Mouse (Mus musculus) myocyte (in vitro differentiated cells): Measurements from ENCODE around the gene Glis3. TPM values are rescaled to one million over a fixed set of nuclear protein-coding genes. Genes with fewer than 3 reads are reported as not detected.

Experiments used
- H3K27me3 ChIP-seq: one replicate; pipeline ENCODE4 v1.6.1; 2011; ENCODE audit not compliant: control insufficient read depth, insufficient read depth, insufficient read length
- H3K36me3 ChIP-seq: one replicate; pipeline ENCODE4 v1.6.1; 2011; ENCODE audit not compliant: control insufficient read depth, insufficient read depth
- H3K4me2 ChIP-seq: one replicate; pipeline ENCODE4 v1.6.1; 2011; ENCODE audit warnings: low read depth, control low read depth
- H3K4me3 ChIP-seq: one replicate; pipeline ENCODE4 v1.5.1; 2011; ENCODE audit warnings: mild to moderate bottlenecking, control low read depth, moderate library complexity
- H3K79me2 ChIP-seq: one replicate; pipeline ENCODE4 v1.6.1; 2011; ENCODE audit not compliant: control insufficient read depth, insufficient read depth
- H3ac ChIP-seq: one replicate; pipeline ENCODE4 v1.6.1; 2011; ENCODE audit not compliant: control insufficient read depth, insufficient read length
- CEBPB ChIP-seq: IDR thresholded peaks from 2 replicates; pipeline ENCODE4 v1.6.1; 2011; ENCODE audit warnings: mild to moderate bottlenecking, moderate library complexity; ENCODE audit not compliant: poor library complexity, insufficient read depth, severe bottlenecking
- E2F4 ChIP-seq: IDR thresholded peaks from one replicate; pipeline ENCODE4 v1.6.1; 2011; ENCODE audit warnings: mild to moderate bottlenecking, control low read depth, moderate library complexity; ENCODE audit not compliant: insufficient read depth
- MAX ChIP-seq: IDR thresholded peaks from one replicate; pipeline ENCODE4 v1.6.1; 2011; ENCODE audit warnings: low read depth, mild to moderate bottlenecking, control low read depth
- MYOD1 ChIP-seq, 3 experiments: IDR thresholded peaks; one replicate each; pipeline ENCODE4 v1.6.1; 2011; ENCODE audit warnings: control low read depth in 2 of 3, low read depth in 2 of 3, mild to moderate bottlenecking in 2 of 3, moderate library complexity in 1 of 3; ENCODE audit not compliant: insufficient read length in 2 of 3, control insufficient read depth in 1 of 3
- MYOG ChIP-seq, 3 experiments: IDR thresholded peaks; one replicate each; pipeline ENCODE4 v1.6.1; 2011; ENCODE audit warnings: control low read depth in 2 of 3, low read depth in 2 of 3, mild to moderate bottlenecking in 2 of 3; ENCODE audit not compliant: insufficient read length in 2 of 3, control insufficient read depth in 1 of 3, insufficient read depth in 1 of 3
- POLR2A ChIP-seq: IDR thresholded peaks from one replicate; pipeline ENCODE4 v1.6.1; 2011; ENCODE audit warnings: low read depth, mild to moderate bottlenecking, control low read depth, moderate library complexity; ENCODE audit not compliant: insufficient read length
- POLR2AphosphoS2 ChIP-seq: IDR thresholded peaks from one replicate; pipeline ENCODE4 v1.6.1; 2011; ENCODE audit warnings: low read depth, control low read depth; ENCODE audit not compliant: insufficient read length
- REST ChIP-seq: IDR thresholded peaks from one replicate; pipeline ENCODE4 v1.6.1; 2011; ENCODE audit warnings: mild to moderate bottlenecking, control low read depth, moderate library complexity; ENCODE audit not compliant: insufficient read depth, insufficient read length
- SRF ChIP-seq: IDR thresholded peaks from one replicate; pipeline ENCODE4 v1.6.1; 2011; ENCODE audit warnings: low read depth; ENCODE audit not compliant: control insufficient read depth, insufficient read length
- TCF12 ChIP-seq: IDR thresholded peaks from one replicate; pipeline ENCODE4 v1.6.1; 2011; ENCODE audit warnings: mild to moderate bottlenecking, control low read depth; ENCODE audit not compliant: poor library complexity, insufficient read depth, severe bottlenecking
- TCF3 ChIP-seq: IDR thresholded peaks from one replicate; pipeline ENCODE4 v1.6.1; 2011; ENCODE audit warnings: low read depth, control low read depth; ENCODE audit not compliant: insufficient read length
- USF1 ChIP-seq: IDR thresholded peaks from one replicate; pipeline ENCODE4 v1.6.1; 2011; ENCODE audit warnings: low read depth, mild to moderate bottlenecking, control low read depth, moderate library complexity
- polyA plus RNA-seq: library from polyadenylated mRNA; unstranded; fragments of >200 nt; fragmentation: generic; extraction: Trizol; gene quantifications from one replicate; pipeline ENCODE4 v1.2.1, GENCODE M21; 2012; ENCODE audit warnings: missing spikeins

The Glis3 gene
- polyA plus RNA-seq, 1 experiment, result 0.79 TPM

DNA sequence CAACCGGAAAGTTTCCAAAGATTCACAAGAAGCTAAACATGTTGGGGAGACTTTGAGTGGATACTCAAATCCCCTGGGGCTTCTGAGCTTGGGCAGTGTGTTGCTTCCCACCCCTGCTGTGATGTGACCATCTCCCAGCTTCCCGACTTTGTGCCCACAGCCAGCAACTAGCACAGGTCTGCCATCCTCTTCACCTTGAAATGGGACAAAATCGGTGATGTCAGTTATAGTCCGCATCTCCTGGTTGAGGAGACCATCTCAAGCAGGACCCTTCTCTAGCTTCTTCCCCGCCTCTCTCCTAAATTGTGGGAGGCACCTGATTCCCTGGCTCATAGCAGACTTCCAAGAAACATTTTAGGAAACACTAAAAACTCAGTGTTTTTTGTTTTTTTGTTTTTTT is 352.3 kb downstream of the Glis3 start:
- TF ChIP-seq POLR2AphosphoS2 (no peak), REST (no peak), MAX (no peak), MYOD1 (IDR thresholded peaks at IDR 0.05; ENCODE audit: control insufficient read depth in 1 of 3, insufficient read length in 2 of 3, low read depth in 2 of 3) (no peak), CEBPB (no peak), MYOG (IDR thresholded peaks at IDR 0.05; ENCODE audit: control insufficient read depth in 1 of 3, insufficient read depth in 1 of 3, insufficient read length in 2 of 3, low read depth in 2 of 3) (no peak), TCF3 (no peak)
- no peaks in the 10 kb centered on the region for H3K27me3 ChIP-seq

DNA sequence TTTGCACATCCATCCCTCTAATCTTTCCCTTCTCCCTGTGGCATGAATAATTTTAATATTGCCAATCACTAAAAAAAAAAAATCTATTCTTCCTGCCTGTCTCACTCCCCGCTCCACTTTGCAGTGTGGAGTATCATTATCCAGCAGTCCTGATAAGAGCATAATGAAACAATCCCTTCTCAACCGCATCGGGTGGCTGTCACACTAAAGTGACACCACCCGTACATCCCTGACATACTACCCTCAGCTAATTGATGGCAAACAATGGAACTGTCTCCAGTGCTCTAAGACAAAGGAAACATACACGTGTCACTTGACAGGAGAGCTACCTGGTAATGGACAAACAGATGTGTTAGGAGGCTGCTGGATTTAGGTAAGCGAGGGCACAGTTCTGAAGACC is 373.8 kb downstream of the Glis3 start:
- no peaks in the 10 kb centered on the region for H3K79me2 ChIP-seq
- no peak overlapping the region for H3ac ChIP-seq
- no peak overlapping the region for H3K4me2 ChIP-seq
- no peaks in the 10 kb centered on the region for H3K27me3 ChIP-seq
- TF ChIP-seq REST, result no peak
- no peak for TF ChIP-seq POLR2A
- no peak for TF ChIP-seq E2F4
- no peak for TF ChIP-seq USF1
- no peak for TF ChIP-seq TCF12
- no peak for TF ChIP-seq MAX
- TF ChIP-seq SRF, result no peak
- no peak for TF ChIP-seq MYOG (IDR thresholded peaks at IDR 0.05; ENCODE audit: control insufficient read depth in 1 of 3, insufficient read depth in 1 of 3, insufficient read length in 2 of 3, low read depth in 2 of 3)
- TF ChIP-seq TCF3, result no peak
- no peak for TF ChIP-seq CEBPB
- no peak for TF ChIP-seq MYOD1 (IDR thresholded peaks at IDR 0.05; ENCODE audit: control insufficient read depth in 1 of 3, insufficient read length in 2 of 3, low read depth in 2 of 3)
- no peak for TF ChIP-seq POLR2AphosphoS2
- no peaks in the 10 kb centered on the region for H3K36me3 ChIP-seq
- H3K4me3 ChIP-seq, result no peak overlapping the region

More for the DNA sequence above, 352.3 kb downstream of the Glis3 start:
- Histone ChIP-seq H3ac (no peak overlapping the region), H3K36me3 (no peaks in the 10 kb centered on the region), H3K79me2 (no peaks in the 10 kb centered on the region), H3K4me3 (no peak overlapping the region), H3K4me2 (no peak overlapping the region)

DNA sequence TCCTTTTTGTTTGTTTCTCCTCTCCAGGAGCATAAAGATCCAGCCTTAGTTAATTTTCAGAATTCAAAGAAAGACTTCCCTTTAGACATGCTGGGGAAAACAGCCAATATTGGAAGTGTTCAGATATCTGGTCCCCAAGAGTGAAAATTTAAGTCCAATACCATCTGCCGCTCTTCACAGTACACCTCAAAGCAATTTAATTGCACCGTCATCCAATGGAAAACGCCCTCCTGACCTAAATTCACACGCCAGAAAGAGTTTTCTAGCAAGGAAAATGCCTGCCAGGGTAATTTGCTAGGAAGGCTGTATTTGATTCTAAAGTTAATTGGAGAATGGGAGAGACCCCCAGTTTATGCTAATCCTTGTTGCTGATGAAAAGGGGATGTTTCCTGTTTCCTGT is 374.4 kb downstream of the Glis3 start:
- H3K4me2 ChIP-seq, result no peak overlapping the region
- H3K36me3 ChIP-seq, result no peaks in the 10 kb centered on the region
- TF ChIP-seq MYOG (IDR thresholded peaks at IDR 0.05; ENCODE audit: control insufficient read depth in 1 of 3, insufficient read depth in 1 of 3, insufficient read length in 2 of 3, low read depth in 2 of 3) (no peak), MAX (no peak), USF1 (no peak), TCF3 (no peak), E2F4 (no peak), SRF (no peak), POLR2AphosphoS2 (no peak)
- no peaks in the 10 kb centered on the region for H3K79me2 ChIP-seq
- H3ac ChIP-seq, result no peak overlapping the region
- H3K27me3 ChIP-seq, result no peaks in the 10 kb centered on the region
- no peak overlapping the region for H3K4me3 ChIP-seq

DNA sequence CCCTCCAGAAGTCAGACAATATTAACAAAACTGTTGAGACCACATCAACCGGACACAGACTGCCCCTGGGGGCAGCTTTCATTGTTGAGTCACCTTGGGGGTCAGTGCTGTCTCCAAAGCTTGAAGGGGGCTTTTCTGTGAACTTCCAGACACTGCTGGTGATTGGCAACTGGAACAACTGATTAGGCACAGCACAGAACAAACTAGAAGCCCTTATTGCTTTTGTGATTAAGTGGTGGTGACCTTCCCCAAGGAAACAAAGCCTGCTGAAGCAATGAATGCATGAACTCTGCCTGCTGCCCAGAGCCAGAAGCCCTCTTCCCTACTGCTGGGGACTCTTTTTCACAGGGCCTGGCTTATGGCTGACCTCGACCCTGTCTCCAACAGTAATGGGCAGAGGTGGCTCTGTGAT is 377.0 kb downstream of the Glis3 start:
- H3K79me2 ChIP-seq, result no peaks in the 10 kb centered on the region
- TF ChIP-seq MYOD1 (IDR thresholded peaks at IDR 0.05; ENCODE audit: control insufficient read depth in 1 of 3, insufficient read length in 2 of 3, low read depth in 2 of 3) (no peak), POLR2A (no peak), SRF (no peak), TCF3 (no peak), TCF12 (no peak), E2F4 (no peak), USF1 (no peak), CEBPB (no peak), POLR2AphosphoS2 (no peak), REST (no peak), MAX (no peak), MYOG (IDR thresholded peaks at IDR 0.05; ENCODE audit: control insufficient read depth in 1 of 3, insufficient read depth in 1 of 3, insufficient read length in 2 of 3, low read depth in 2 of 3) (no peak)
- no peaks in the 10 kb centered on the region for H3K27me3 ChIP-seq
- no peak overlapping the region for H3ac ChIP-seq
- no peak overlapping the region for H3K4me2 ChIP-seq
- H3K4me3 ChIP-seq, result no peak overlapping the region
- no peaks in the 10 kb centered on the region for H3K36me3 ChIP-seq

DNA sequence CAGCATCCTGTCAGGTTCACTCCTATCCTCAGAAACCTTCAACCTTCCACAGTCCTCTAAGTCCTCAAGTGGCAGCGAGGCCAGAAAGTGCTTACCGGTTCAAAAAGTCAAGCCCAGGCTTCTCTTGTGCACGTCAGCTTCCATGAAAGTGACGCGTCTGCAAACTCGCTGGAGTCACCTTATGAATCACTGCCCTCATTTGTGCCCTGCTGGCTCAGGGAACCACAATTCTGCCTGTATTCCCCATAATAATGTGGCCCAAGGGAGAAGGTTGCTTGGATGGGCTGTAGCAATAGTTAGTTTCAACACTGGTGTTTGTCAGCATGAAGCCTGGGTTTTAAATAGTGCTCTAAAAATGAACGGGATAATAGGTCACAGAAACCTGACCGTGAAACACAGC is 379.7 kb downstream of the Glis3 start:
- no peaks in the 10 kb centered on the region for H3K36me3 ChIP-seq
- TF ChIP-seq POLR2AphosphoS2 (no peak), TCF12 (no peak), MYOD1 (IDR thresholded peaks at IDR 0.05; ENCODE audit: control insufficient read depth in 1 of 3, insufficient read length in 2 of 3, low read depth in 2 of 3) (no peak), USF1 (no peak), POLR2A (no peak), TCF3 (no peak), E2F4 (no peak), MYOG (IDR thresholded peaks at IDR 0.05; ENCODE audit: control insufficient read depth in 1 of 3, insufficient read depth in 1 of 3, insufficient read length in 2 of 3, low read depth in 2 of 3) (no peak), MAX (no peak), SRF (no peak), REST (no peak), CEBPB (no peak)
- no peak overlapping the region for H3K4me2 ChIP-seq
- no peak overlapping the region for H3ac ChIP-seq
- no peaks in the 10 kb centered on the region for H3K79me2 ChIP-seq
- no peak overlapping the region for H3K4me3 ChIP-seq
- H3K27me3 ChIP-seq, result no peaks in the 10 kb centered on the region
